Mouse (Mus musculus): ENCODE measurements around the gene Ttc41.

- TF ChIP-seq CTCF (IDR thresholded peaks at IDR 0.05; ENCODE audit: borderline replicate concordance, control insufficient read depth, extremely low read depth, insufficient read depth, low read length, poor library complexity) (0 out of 2 replicates have a peak, but pooled peaks have one; percentile 14), POLR2A (IDR thresholded peaks at IDR 0.05; ENCODE audit: control insufficient read depth, extremely low read depth, insufficient read depth, low read length, poor library complexity) (no peak)
Measured at GRCm38 (mm10) chr10:86779117-86779755, 73.6 kb downstream of the Ttc41 start.

Measured in thymus, adult 2 months (tissue).